Mouse (Mus musculus) stomach, embryonic 16.5 days (tissue): ENCODE data around the gene Smim23. TPM values are rescaled to one million over a fixed set of nuclear protein-coding genes. Genes with fewer than 3 reads are reported as not detected.

Experiments used
- ATAC-seq: fragments of 200-750 bp; cut with Nextera tagmentation; 2 replicates; pipeline ENCODE4 v1.8.0; 2017; ENCODE audit warnings: moderate number of reproducible peaks, moderate TSS enrichment; ENCODE audit not compliant: insufficient read depth, low FRiP score
- H3K27ac ChIP-seq: fragments of 300-500 bp; sonication (generic); 2 replicates; pipeline ENCODE4 v1.5.1; 2014; ENCODE audit warnings: low read length
- H3K27me3 ChIP-seq: fragments of 300-500 bp; sonication (generic); 2 replicates; pipeline ENCODE4 v1.6.1; 2014; ENCODE audit warnings: low read length, control low read depth, mixed read lengths; ENCODE audit not compliant: control insufficient read depth, insufficient read depth
- H3K36me3 ChIP-seq: fragments of 300-500 bp; sonication (generic); 2 replicates; pipeline ENCODE4 v1.6.1; 2014; ENCODE audit warnings: low read length; ENCODE audit not compliant: control insufficient read depth, insufficient read depth
- H3K4me1 ChIP-seq: fragments of 300-500 bp; sonication (generic); 2 replicates; pipeline ENCODE4 v1.6.1; 2014; ENCODE audit warnings: low read length, control low read depth, mixed read lengths; ENCODE audit not compliant: control insufficient read depth, insufficient read depth
- H3K4me2 ChIP-seq: fragments of 300-500 bp; sonication (generic); 2 replicates; pipeline ENCODE4 v1.6.1; 2014; ENCODE audit warnings: low read depth, low read length, mixed read lengths
- H3K4me3 ChIP-seq: fragments of 300-500 bp; sonication (generic); replicated peaks from 2 replicates; pipeline ENCODE4 v1.5.1; 2014; ENCODE audit warnings: mild to moderate bottlenecking, low read length
- H3K9ac ChIP-seq: fragments of 300-500 bp; sonication (generic); 2 replicates; pipeline ENCODE4 v1.6.1; 2014; ENCODE audit warnings: low read length
- H3K9me3 ChIP-seq: fragments of 300-500 bp; sonication (generic); replicated peaks from 2 replicates; pipeline ENCODE4 v1.6.1; 2016; ENCODE audit warnings: low read length, control low read depth; ENCODE audit not compliant: control insufficient read depth
- WGBS: fragments of 180-500 bp; shearing (Covaris S2); extraction: QIAGEN DNeasy Blood & Tissue Kit; methylation state at CpG from one replicate; pipeline ENCODE4 v1.1.7; 2014; 5-methylcytosine and 5-hydroxymethylcytosine counted together
- polyA plus RNA-seq: library from polyadenylated mRNA; unstranded; fragments of >200 nt; fragmentation: Nextera tagmentation; extraction: Ambion mirVana; gene quantifications from 2 replicates; pipeline ENCODE4 v1.2.1, GENCODE M21; 2015

Gene Smim23
- polyA plus RNA-seq, 1 experiment from 2014 or later, result not detected

GRCm38 (mm10) chr11:32786201-32786600, 38.2 kb downstream of the Smim23 start:
- Histone ChIP-seq H3K36me3 (no peaks in the 10 kb centered on the region), H3K4me1 (peaks cover 6% of the 10 kb centered on the region; the same call in 1 of the 2 replicates), H3K9me3 (no peaks in the 10 kb centered on the region), H3K4me2 (no peak overlapping the region), H3K9ac (no peak overlapping the region), H3K4me3 (no peak overlapping the region), H3K27ac (no peak overlapping the region), H3K27me3 (no peaks in the 10 kb centered on the region)
- ATAC-seq, result no peak
- 76% methylated on average over 5 of the region's 5 CpGs for WGBS

- Histone ChIP-seq H3K4me3 (no peak overlapping the region), H3K27me3 (no peaks in the 10 kb centered on the region), H3K4me1 (peaks cover 6% of the 10 kb centered on the region; the same call in 1 of the 2 replicates), H3K9me3 (no peaks in the 10 kb centered on the region), H3K36me3 (no peaks in the 10 kb centered on the region), H3K9ac (no peak overlapping the region), H3K27ac (no peak overlapping the region), H3K4me2 (no peak overlapping the region)
- WGBS, result 82% methylated on average over 6 of the region's 6 CpGs
- ATAC-seq, result no peak
Observed at GRCm38 (mm10) chr11:32785591-32786147, 38.7 kb downstream of the Smim23 start.

- no peak; the same call in 1 of the 2 replicates for ATAC-seq
Observed at GRCm38 (mm10) chr11:32782724-32783123, 41.7 kb downstream of the Smim23 start.

GRCm38 (mm10) chr11:32781633-32782404, 42.6 kb downstream of the Smim23 start:
- Histone ChIP-seq H3K27ac (no peak overlapping the region), H3K9ac (no peak overlapping the region), H3K4me2 (no peak overlapping the region), H3K9me3 (no peaks in the 10 kb centered on the region), H3K4me3 (no peak overlapping the region), H3K4me1 (peaks cover 6% of the 10 kb centered on the region; the same call in 1 of the 2 replicates), H3K27me3 (no peaks in the 10 kb centered on the region), H3K36me3 (no peaks in the 10 kb centered on the region)
- 37% methylated on average over 2 of the region's 2 CpGs for WGBS
- ATAC-seq, result no peak

More at GRCm38 (mm10) chr11:32782724-32783123, 41.7 kb downstream of the Smim23 start:
- H3K27ac ChIP-seq, result no peak overlapping the region
- H3K4me2 ChIP-seq, result no peak overlapping the region
- no peaks in the 10 kb centered on the region for H3K9me3 ChIP-seq
- H3K4me1 ChIP-seq, result peaks cover 6% of the 10 kb centered on the region; the same call in 1 of the 2 replicates
- H3K36me3 ChIP-seq, result no peaks in the 10 kb centered on the region
- no peaks in the 10 kb centered on the region for H3K27me3 ChIP-seq
- H3K9ac ChIP-seq, result no peak overlapping the region
- H3K4me3 ChIP-seq, result no peak overlapping the region
- whole genome bisulfite sequencing, result 48% methylated on average over 3 of the region's 3 CpGs

- no peaks in the 10 kb centered on the region for H3K36me3 ChIP-seq
- H3K27ac ChIP-seq, result no peak overlapping the region
- H3K4me1 ChIP-seq, result peaks cover 6% of the 10 kb centered on the region; the same call in 1 of the 2 replicates
- no peak overlapping the region for H3K4me3 ChIP-seq
- no peak for ATAC-seq
- no peaks in the 10 kb centered on the region for H3K9me3 ChIP-seq
- H3K4me2 ChIP-seq, result no peak overlapping the region
- no peaks in the 10 kb centered on the region for H3K27me3 ChIP-seq
- no peak overlapping the region for H3K9ac ChIP-seq
- 19% methylated on average over 11 of the region's 11 CpGs for WGBS
Observed at GRCm38 (mm10) chr11:32780747-32781536, 43.5 kb downstream of the Smim23 start.

- H3K27ac ChIP-seq, result no peak overlapping the region
- H3K4me3 ChIP-seq, result no peak overlapping the region
- H3K27me3 ChIP-seq, result no peaks in the 10 kb centered on the region
- H3K4me2 ChIP-seq, result no peak overlapping the region
- no peaks in the 10 kb centered on the region for H3K4me1 ChIP-seq
- 75% methylated on average over 12 of the region's 12 CpGs for WGBS
- no peak overlapping the region for H3K9ac ChIP-seq
- H3K9me3 ChIP-seq, result no peaks in the 10 kb centered on the region
- no peak for ATAC-seq
- H3K36me3 ChIP-seq, result no peaks in the 10 kb centered on the region
Observed at GRCm38 (mm10) chr11:32768642-32769343, 55.6 kb downstream of the Smim23 start.

Other genes starting within 250 kb of the Smim23 start
- 61.1 and 65.0 TPM in 2 replicates for gene Fbxw11, start 181.9 kb downstream of the Smim23 start, polyA plus RNA-seq